Mouse (Mus musculus) liver, embryonic 14.5 days (tissue): Measurements from ENCODE around the gene Amotl1. TPM values are rescaled to one million over a fixed set of nuclear protein-coding genes. Genes with fewer than 3 reads are reported as not detected.

Experiments
- ATAC-seq: fragments of 200-750 bp; cut with Nextera tagmentation; 2 replicates; pipeline ENCODE4 v1.8.0; 2017; ENCODE audit warnings: moderate number of reproducible peaks, mild to moderate bottlenecking, moderate library complexity; ENCODE audit not compliant: insufficient read depth
- DNase-seq, 3 experiments: peaks; one replicate each; pipeline ENCODE4 v3.0.0-alpha.2; 2012 to 2013; ENCODE audit warnings: low read depth in 3 of 3, low spot score in 3 of 3
- H3K27ac ChIP-seq: fragments of 300-500 bp; sonication (generic); 2 replicates; pipeline ENCODE4 v1.5.1; 2014; ENCODE audit warnings: moderate library complexity, mild to moderate bottlenecking, control low read depth, inconsistent platforms
- H3K27me3 ChIP-seq: fragments of 300-500 bp; sonication (generic); 2 replicates; pipeline ENCODE4 v1.6.1; 2014; ENCODE audit warnings: mild to moderate bottlenecking, low read length, moderate library complexity; ENCODE audit not compliant: control insufficient read depth, insufficient read depth
- H3K36me3 ChIP-seq: fragments of 300-500 bp; sonication (generic); replicated peaks from 2 replicates; pipeline ENCODE4 v1.6.1; 2014; ENCODE audit warnings: low read depth; ENCODE audit not compliant: control insufficient read depth, insufficient read depth
- H3K4me1 ChIP-seq, 2 experiments: fragments of 200-500 bp in 1 of 2; fragments of 300-500 bp in 1 of 2; sonication (generic) in 1 of 2; replicated peaks; 2 replicates each; pipeline ENCODE4 v1.6.1; 2012 to 2014; ENCODE audit warnings: antibody characterized with exemption in 1 of 2, inconsistent platforms in 1 of 2, low read length in 1 of 2; ENCODE audit not compliant: control insufficient read depth in 2 of 2, insufficient read depth in 2 of 2
- H3K4me2 ChIP-seq: fragments of 300-500 bp; sonication (generic); 2 replicates; pipeline ENCODE4 v1.6.1; 2014; ENCODE audit warnings: low read depth, mild to moderate bottlenecking, control low read depth, moderate library complexity
- H3K4me3 ChIP-seq, 2 experiments: fragments of 200-500 bp in 1 of 2; fragments of 300-500 bp in 1 of 2; sonication (generic) in 1 of 2; 2 replicates each; pipeline ENCODE4 v1.5.1; 2012 to 2014; ENCODE audit warnings: low read depth in 2 of 2, low read length in 2 of 2, mild to moderate bottlenecking in 2 of 2, control low read depth in 1 of 2, inconsistent platforms in 1 of 2, moderate library complexity in 1 of 2; ENCODE audit not compliant: insufficient read depth in 1 of 2
- H3K9ac ChIP-seq: fragments of 300-500 bp; sonication (generic); replicated peaks from 2 replicates; pipeline ENCODE4 v1.6.1; 2014; ENCODE audit warnings: mild to moderate bottlenecking, control low read depth, moderate library complexity
- H3K9me3 ChIP-seq: fragments of 300-500 bp; sonication (generic); 2 replicates; pipeline ENCODE4 v1.6.1; 2016; ENCODE audit warnings: low read length, mixed read lengths; ENCODE audit not compliant: control insufficient read depth
- CTCF ChIP-seq: IDR thresholded peaks from 2 replicates; pipeline ENCODE4 v1.5.1; 2016; ENCODE audit warnings: antibody characterized with exemption, low read depth, control low read depth
- EP300 ChIP-seq: IDR thresholded peaks from 2 replicates; pipeline ENCODE4 v1.6.1; 2016; ENCODE audit warnings: antibody characterized with exemption, low read depth
- WGBS: fragments of 180-500 bp; shearing (Covaris S2); extraction: QIAGEN DNeasy Blood & Tissue Kit; methylation state at CpG from one replicate; pipeline ENCODE4 v1.1.7; 2014; ENCODE audit not compliant: insufficient replicate concordance; 5-methylcytosine and 5-hydroxymethylcytosine counted together
- polyA plus RNA-seq, 2 experiments: library from polyadenylated mRNA; depleted of rRNA in 1 of 2; stranded (reverse) in 1 of 2; unstranded in 1 of 2; fragments of >200 nt; fragmentation: Nextera tagmentation in 1 of 2; extraction: Ambion mirVana in 1 of 2; gene quantifications; 2 replicates each; pipeline versions ENCODE4 v1.2.1 to v1.2.3; 2012 to 2014

Gene Amotl1
- polyA plus RNA-seq, 2 experiments, result 1.7 to 2.0 TPM

DNA sequence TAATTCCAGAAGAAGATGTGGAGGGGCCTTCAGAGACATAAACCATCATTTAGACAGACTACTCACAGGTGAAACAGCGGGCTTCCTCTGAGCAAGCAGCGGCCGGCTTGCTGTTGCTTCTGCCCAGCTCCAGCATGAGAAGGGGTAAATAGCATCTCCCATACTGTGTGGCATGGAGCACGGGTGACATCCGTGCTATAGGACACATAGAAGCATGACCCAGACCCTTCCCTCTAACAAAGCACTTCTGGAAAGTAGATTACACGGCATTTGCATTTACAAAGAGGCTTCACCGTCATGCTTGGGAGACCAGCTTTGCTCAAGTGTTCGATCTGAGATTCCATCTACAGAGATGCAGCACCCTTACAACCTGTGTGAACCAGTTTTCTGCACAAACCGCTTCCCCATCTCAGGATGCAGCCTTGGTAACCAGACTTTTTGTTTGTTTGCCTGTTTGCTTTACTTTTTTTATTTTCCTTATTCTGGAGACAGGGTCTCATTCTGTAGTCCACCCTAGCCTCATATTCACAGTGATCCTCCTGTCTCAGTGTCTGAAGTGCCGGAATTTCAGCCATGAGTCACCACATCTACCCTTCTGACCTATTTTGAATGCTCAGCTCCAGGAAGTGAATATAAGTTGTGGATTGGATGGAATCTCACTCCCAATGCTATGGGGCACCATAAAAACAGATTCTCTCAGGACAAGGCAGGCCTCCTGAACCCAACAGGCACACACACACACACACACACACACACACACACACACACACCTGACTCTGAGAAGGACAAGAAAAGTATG lies 12.3 kb downstream of the Amotl1 start:
- Histone ChIP-seq H3K4me3 (no peak overlapping the region), H3K4me2 (no peak overlapping the region), H3K4me1 (no peaks in the 10 kb centered on the region), H3K9me3 (no peaks in the 10 kb centered on the region), H3K9ac (no peak overlapping the region), H3K27me3 (no peaks in the 10 kb centered on the region; the same call in 1 of the 2 replicates), H3K36me3 (no peaks in the 10 kb centered on the region), H3K27ac (no peak overlapping the region)
- 53% methylated on average over 10 of the region's 10 CpGs for WGBS
- no peak for ATAC-seq
- TF ChIP-seq EP300 (no peak), CTCF (no peak)
- no peak for DNase-seq

DNA sequence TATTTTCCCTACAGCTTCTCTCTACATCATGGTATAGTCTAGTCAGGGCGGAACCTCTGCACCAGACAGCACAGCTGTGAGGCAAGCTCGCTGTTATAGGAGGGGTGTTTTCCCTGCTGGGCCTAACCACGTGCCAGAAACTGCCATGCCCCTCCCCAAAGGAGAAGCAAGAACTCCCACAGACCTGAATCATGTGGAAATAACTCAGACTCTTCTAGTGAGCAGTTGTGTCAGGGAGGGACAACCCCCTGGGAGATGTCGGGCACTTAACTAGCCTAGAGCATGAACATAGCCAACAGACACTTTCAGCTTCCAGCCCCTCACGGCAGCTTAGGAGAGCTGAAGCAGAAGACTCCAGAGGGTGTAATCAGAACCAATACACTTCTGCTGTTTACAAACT lies 13.1 kb downstream of the Amotl1 start:
- no peak overlapping the region for H3K27ac ChIP-seq
- no peaks in the 10 kb centered on the region; the same call in 1 of the 2 replicates for H3K27me3 ChIP-seq
- no peak for TF ChIP-seq CTCF
- TF ChIP-seq EP300, result no peak
- H3K4me3 ChIP-seq, result no peak overlapping the region
- H3K4me2 ChIP-seq, result no peak overlapping the region
- no peaks in the 10 kb centered on the region for H3K36me3 ChIP-seq
- ATAC-seq (no peak), DNase-seq (no peak)
- 33% methylated on average over 5 of the region's 5 CpGs for WGBS
- no peaks in the 10 kb centered on the region for H3K4me1 ChIP-seq
- H3K9me3 ChIP-seq, result no peaks in the 10 kb centered on the region
- no peak overlapping the region for H3K9ac ChIP-seq

DNA sequence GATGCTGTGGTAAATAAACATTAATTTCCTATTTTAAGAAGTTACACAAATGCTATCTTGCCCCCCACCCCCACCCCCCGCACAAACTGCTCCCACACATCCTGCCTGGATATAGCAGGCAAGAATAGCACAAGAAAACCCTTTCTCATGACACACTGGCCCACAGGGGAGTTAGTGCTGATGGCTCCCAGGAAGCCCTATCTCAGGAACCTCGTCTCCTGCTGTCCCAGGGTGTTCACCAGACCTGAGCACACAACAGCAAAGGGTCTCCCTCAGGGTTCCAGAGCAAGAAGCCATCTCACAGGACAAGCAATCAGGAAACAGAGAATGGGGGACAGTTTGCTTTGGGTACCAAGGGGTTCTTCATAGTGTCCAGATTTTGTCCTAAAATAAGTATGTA lies 17.3 kb downstream of the Amotl1 start:
- no peak for DNase-seq
- no peak for TF ChIP-seq EP300
- no peak for TF ChIP-seq CTCF
- no peak overlapping the region for H3K27ac ChIP-seq
- no peak overlapping the region for H3K4me2 ChIP-seq
- 37% methylated on average over 2 of the region's 2 CpGs for WGBS
- H3K27me3 ChIP-seq, result no peaks in the 10 kb centered on the region; the same call in 1 of the 2 replicates
- H3K4me3 ChIP-seq, result no peak overlapping the region
- no peaks in the 10 kb centered on the region for H3K9me3 ChIP-seq
- H3K36me3 ChIP-seq, result no peaks in the 10 kb centered on the region
- no peaks in the 10 kb centered on the region for H3K4me1 ChIP-seq
- H3K9ac ChIP-seq, result no peak overlapping the region
- ATAC-seq, result no peak

DNA sequence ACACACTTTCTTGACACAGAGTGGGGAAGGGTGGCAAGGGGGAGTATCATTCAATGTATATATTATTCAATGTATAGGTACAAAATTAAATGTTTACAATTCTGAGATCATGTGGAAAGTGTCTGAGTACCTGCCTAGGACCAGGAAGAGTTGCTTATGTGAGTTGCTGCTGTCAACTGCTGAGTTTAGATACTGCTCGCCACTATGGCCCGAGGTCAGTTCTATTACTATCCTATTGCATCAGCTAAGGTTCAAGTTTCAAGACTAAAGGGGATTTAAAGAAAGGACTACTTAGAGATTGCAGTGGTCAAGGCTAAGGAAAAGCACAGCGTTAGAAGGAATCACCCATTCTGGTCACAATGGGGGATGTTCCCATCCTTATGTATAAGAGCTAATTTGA lies 18.9 kb downstream of the Amotl1 start:
- Histone ChIP-seq H3K4me1 (no peaks in the 10 kb centered on the region), H3K4me2 (no peak overlapping the region), H3K36me3 (no peaks in the 10 kb centered on the region), H3K4me3 (no peak overlapping the region), H3K27me3 (no peaks in the 10 kb centered on the region; the same call in 1 of the 2 replicates), H3K9me3 (no peaks in the 10 kb centered on the region), H3K9ac (no peak overlapping the region), H3K27ac (no peak overlapping the region)
- 51% methylated on average over 3 of the region's 3 CpGs for WGBS
- ATAC-seq, result no peak
- TF ChIP-seq CTCF, result no peak
- TF ChIP-seq EP300, result no peak
- DNase-seq, result no peak

DNA sequence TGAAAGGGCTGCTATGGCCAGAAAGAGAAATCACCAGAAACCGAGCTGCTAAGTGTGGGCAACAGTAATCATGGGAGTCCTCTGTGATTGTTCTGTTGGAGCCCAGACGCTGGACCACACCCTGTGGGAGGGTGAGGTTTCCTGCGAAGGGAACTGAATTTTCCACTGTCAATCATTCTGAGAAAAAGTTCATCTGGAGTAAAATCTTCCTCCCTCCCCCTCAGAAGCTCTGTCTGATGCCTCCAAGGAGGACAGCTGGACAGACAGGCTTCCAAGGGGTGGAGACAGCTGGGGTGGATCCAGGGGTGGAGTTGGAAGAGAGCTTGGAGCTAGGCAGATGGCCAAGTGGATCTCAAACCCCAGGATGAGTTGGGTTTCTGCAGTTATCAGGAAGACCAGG lies 19.8 kb downstream of the Amotl1 start:
- no peak for ATAC-seq
- H3K9me3 ChIP-seq, result no peaks in the 10 kb centered on the region
- WGBS, result 9% methylated on average over 3 of the region's 3 CpGs
- no peak overlapping the region for H3K27ac ChIP-seq
- H3K4me3 ChIP-seq, result no peak overlapping the region
- no peaks in the 10 kb centered on the region; the same call in 1 of the 2 replicates for H3K27me3 ChIP-seq
- no peak for DNase-seq
- H3K9ac ChIP-seq, result no peak overlapping the region
- no peak overlapping the region for H3K4me2 ChIP-seq
- no peak for TF ChIP-seq CTCF
- no peak for TF ChIP-seq EP300
- H3K4me1 ChIP-seq, result no peaks in the 10 kb centered on the region
- H3K36me3 ChIP-seq, result no peaks in the 10 kb centered on the region
